Mouse (Mus musculus) erythroid progenitor cell, adult 5-6 weeks (primary cell): ENCODE data around the gene Zfp330. TPM values are rescaled to one million over a fixed set of nuclear protein-coding genes. Genes with fewer than 3 reads are reported as not detected.

ENCODE experiments used
- ATAC-seq: replicated peaks from 2 replicates; pipeline ENCODE4 v1.8.0; 2016; ENCODE audit warnings: moderate number of reproducible peaks, mild to moderate bottlenecking, moderate TSS enrichment, inconsistent platforms; ENCODE audit not compliant: poor library complexity, low FRiP score, severe bottlenecking
- total RNA-seq, 2 experiments: library from RNA; stranded (forward) in 1 of 2; stranded (reverse) in 1 of 2; fragments of 150-400 nt in 1 of 2; fragments of 186-747, 209-891 nt in 1 of 2; gene quantifications; 2 replicates each; pipeline versions ENCODE4 v1.2.3 to v1.2.4; 2015 to 2017; ENCODE audit warnings: low replicate concordance in 2 of 2

The Zfp330 gene
- 10.5 and 23.5 TPM in 2 replicates for total RNA-seq (2015; ENCODE audit: low replicate concordance)
- total RNA-seq (2017; ENCODE audit: low replicate concordance) = 13.5 and 22.5 TPM in 2 replicates

- ATAC-seq = peak; percentile 97
Measured at GRCm38 (mm10) chr8:82774093-82774422, at the start of gene Zfp330. Zfp330 (minus strand) TSS chr8:82774160.

- no peak for ATAC-seq
Measured at GRCm38 (mm10) chr8:82777945-82778344, 4.0 kb upstream of the Zfp330 start.

- ATAC-seq = no peak
Measured at GRCm38 (mm10) chr8:82777406-82777805, 3.4 kb upstream of the Zfp330 start.

GRCm38 (mm10) chr8:82774482-82774881 lies 522 bp upstream of the Zfp330 start:
- no peak for ATAC-seq

GRCm38 (mm10) chr8:82773332-82774092 lies 448 bp downstream of the Zfp330 start:
- peak; percentile 50; the same call in 1 of the 2 replicates for ATAC-seq

- ATAC-seq = no peak
Measured at GRCm38 (mm10) chr8:82770886-82771285, 3.1 kb downstream of the Zfp330 start.

GRCm38 (mm10) chr8:82759071-82759470 lies 14.9 kb downstream of the Zfp330 start:
- no peak for ATAC-seq

GRCm38 (mm10) chr8:82754946-82755345 lies 19.0 kb downstream of the Zfp330 start:
- ATAC-seq = no peak

- ATAC-seq = no peak
Measured at GRCm38 (mm10) chr8:82746617-82747016, 27.3 kb downstream of the Zfp330 start.

GRCm38 (mm10) chr8:82743905-82744904 lies 29.8 kb downstream of the Zfp330 start:
- no peak for ATAC-seq

Other genes with a start within 250 kb of the Zfp330 start
- 0.36 and 4.6 TPM in 2 replicates for gene Rnf150, start 89.2 kb upstream of the Zfp330 start, total RNA-seq (2015; ENCODE audit: low replicate concordance)
- gene Rnf150, start 89.2 kb upstream of the Zfp330 start, total RNA-seq (2017; ENCODE audit: low replicate concordance) = under 0.01 TPM in 1 of 2 replicates, not detected in the other